ENCODE assay signal across 9 mouse cellular contexts in the genomic region with DNA sequence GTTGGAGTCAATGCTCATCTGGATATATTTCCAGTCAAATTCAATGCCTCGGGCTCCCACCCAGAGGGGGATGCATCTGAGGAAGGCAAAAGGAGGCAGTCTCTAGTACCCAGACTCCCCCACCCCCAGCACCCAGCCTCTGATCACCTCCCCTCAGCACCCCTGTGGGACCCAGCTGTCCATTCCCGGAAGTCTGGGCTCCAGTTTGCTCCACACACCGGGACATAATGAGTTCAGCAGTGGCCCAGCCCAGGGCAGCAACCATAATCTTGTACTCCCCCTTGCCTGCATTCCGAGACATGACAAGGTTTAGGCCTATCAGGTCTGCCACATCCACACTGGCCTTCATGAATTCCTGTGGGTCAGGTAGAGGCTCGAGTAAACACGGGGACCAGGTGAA. TPM values are rescaled to one million over a fixed set of nuclear protein-coding genes. Genes with fewer than 3 reads are reported as not detected.
DNase-seq lines count a peak whose midpoint lies in the region; ATAC-seq and TF ChIP-seq lines count a peak whose summit lies in the region.
"Had no signal": no experiment of that assay in that cellular context is flagged by ENCODE, and none has a peak within 500 bp of the region (broad histone marks: within the 10 kb centered on the region; RNA-seq: fewer than 3 reads in every experiment).

No protein-coding gene starts in this region.

- H3K36me3 ChIP-seq in heart, embryonic 12.5 days: peaks cover 42% of the 10 kb centered on the region
- H3K36me3 ChIP-seq in MEL (ENCODE audit: control insufficient read depth in 1 of 2, insufficient read depth in 2 of 2, low read length in 2 of 2): peaks cover 0 to 4% of the 10 kb centered on the region in 2 experiments; a peak in 2 of 4 replicates
- H3K36me3 ChIP-seq in hindbrain, embryonic 10.5 days: peaks cover 46% of the 10 kb centered on the region
- peaks cover 35% of the 10 kb centered on the region for H3K36me3 ChIP-seq in midbrain, embryonic 10.5 days

- no peak for ATAC-seq in heart, embryonic 12.5 days (ENCODE audit: insufficient number of reproducible peaks, low FRiP score)

- TF ChIP-seq POLR2A in MEL (IDR thresholded peaks at IDR 0.05; ENCODE audit: control insufficient read depth in 1 of 2, insufficient read depth in 1 of 2, low read depth in 1 of 2, low read length in 2 of 2, poor library complexity in 1 of 2): no peak

- peak overlapping the region; percentile 74 for H3K4me2 ChIP-seq in heart, embryonic 12.5 days

- H3K79me2 ChIP-seq in MEL (ENCODE audit: control insufficient read depth, insufficient read depth, low read length, poor library complexity): peaks cover 14% of the 10 kb centered on the region

- 81% methylated on average over 6 of the region's 6 CpGs for WGBS in heart, embryonic 12.5 days
- 90% methylated on average over 6 of the region's 6 CpGs for WGBS in hindbrain, embryonic 10.5 days
- WGBS in midbrain, embryonic 10.5 days: 86% methylated on average over 6 of the region's 6 CpGs

- no peak for TF ChIP-seq CTCF in MEL (IDR thresholded peaks at IDR 0.05 in 2 of 3, conservative IDR thresholded peaks at IDR 0.05 in 1 of 3; ENCODE audit: control insufficient read depth in 1 of 3, insufficient read depth in 1 of 3, low read depth in 2 of 3, low read length in 3 of 3, poor library complexity in 1 of 3, severe bottlenecking in 1 of 3)

- no peak for TF ChIP-seq EP300 in MEL (IDR thresholded peaks at IDR 0.05; ENCODE audit: low read depth in 1 of 2, low read length in 2 of 2)

- H3K4me3 ChIP-seq in heart, embryonic 12.5 days: peak overlapping the region; percentile 93
- peak overlapping the region; percentile 71 to 75 for H3K4me3 ChIP-seq in MEL (ENCODE audit: control insufficient read depth in 1 of 2, insufficient read depth in 1 of 2, low read depth in 2 of 2, low read length in 2 of 2)
- H3K4me3 ChIP-seq in hindbrain, embryonic 10.5 days: peak overlapping the region; percentile 73
- H3K4me3 ChIP-seq in midbrain, embryonic 10.5 days: peak overlapping the region; percentile 86

- H3K9ac ChIP-seq in heart, embryonic 12.5 days: peak overlapping the region; percentile 94
- H3K9ac ChIP-seq in MEL (ENCODE audit: control insufficient read depth, low read depth, low read length, poor library complexity, severe bottlenecking): peak overlapping the region; percentile 80

- no peak overlapping the region for H3K27ac ChIP-seq in heart, embryonic 12.5 days (ENCODE audit: poor library complexity, severe bottlenecking)
- H3K27ac ChIP-seq in MEL (ENCODE audit: control insufficient read depth, low read depth, low read length): no peak overlapping the region
- 0 out of 2 replicates have a peak overlapping the region, but pooled peaks have one; percentile 90 for H3K27ac ChIP-seq in hindbrain, embryonic 10.5 days
- no peak overlapping the region for H3K27ac ChIP-seq in midbrain, embryonic 10.5 days (replicated peaks)

- DNase-seq in heart, adult 8-10 months (ENCODE audit: low spot score): no peak
- no peak for DNase-seq in MEL (ENCODE audit: low read depth, low spot score)
- DNase-seq in hindbrain, embryonic 10.5 days (ENCODE audit: low spot score): no peak
- no peak for DNase-seq in midbrain, embryonic 10.5 days (ENCODE audit: low spot score)
- DNase-seq in layer of hippocampus, adult 18-20 months (ENCODE audit: low spot score in 2 of 2): no peak
- DNase-seq in adrenal gland, postnatal 4 days (ENCODE audit: low spot score in 2 of 2): no peak
- DNase-seq in left cerebral cortex, adult 9 months (ENCODE audit: low spot score in 2 of 2): no peak

- no peak for TF ChIP-seq RAD21 in MEL (IDR thresholded peaks at IDR 0.05; ENCODE audit: low read depth, low read length)

- H3K9me3 ChIP-seq in heart, embryonic 12.5 days (replicated peaks): no peaks in the 10 kb centered on the region
- no peaks in the 10 kb centered on the region for H3K9me3 ChIP-seq in MEL (replicated peaks; ENCODE audit: insufficient read depth, low read length)
- no peaks in the 10 kb centered on the region for H3K9me3 ChIP-seq in hindbrain, embryonic 10.5 days
- H3K9me3 ChIP-seq in midbrain, embryonic 10.5 days (replicated peaks): no peaks in the 10 kb centered on the region

- H3K4me1 ChIP-seq in heart, embryonic 12.5 days (replicated peaks): peaks cover 18% of the 10 kb centered on the region
- peaks cover 3 to 11% of the 10 kb centered on the region in 2 experiments; a peak in 3 of 4 replicates for H3K4me1 ChIP-seq in MEL (ENCODE audit: control insufficient read depth in 1 of 2, insufficient read depth in 2 of 2, low read length in 2 of 2)
- peaks cover 51% of the 10 kb centered on the region for H3K4me1 ChIP-seq in hindbrain, embryonic 10.5 days (replicated peaks)
- peaks cover 36% of the 10 kb centered on the region for H3K4me1 ChIP-seq in midbrain, embryonic 10.5 days

- H3K27me3 ChIP-seq in heart, embryonic 12.5 days (replicated peaks): 0 out of 2 replicates have a peak, but pooled peaks cover 6% of the 10 kb centered on the region
- no peaks in the 10 kb centered on the region for H3K27me3 ChIP-seq in MEL (ENCODE audit: control insufficient read depth in 1 of 2, insufficient read depth in 2 of 2, low read length in 2 of 2)
- H3K27me3 ChIP-seq in hindbrain, embryonic 10.5 days (ENCODE audit: insufficient read depth, poor library complexity, severe bottlenecking): no peaks in the 10 kb centered on the region
- no peaks in the 10 kb centered on the region for H3K27me3 ChIP-seq in midbrain, embryonic 10.5 days (ENCODE audit: low read depth, poor library complexity, severe bottlenecking)

TF ChIP-seq in MEL, 35 proteins besides CTCF, POLR2A, EP300 and RAD21 (continues in another document):
- TF ChIP-seq TAL1 (IDR thresholded peaks at IDR 0.05; ENCODE audit: low read length) (no peak), MAFK (IDR thresholded peaks at IDR 0.05; ENCODE audit: borderline replicate concordance, low read depth, low read length) (no peak), E2F4 (IDR thresholded peaks at IDR 0.05; ENCODE audit: borderline replicate concordance, low read depth, low read length) (no peak), RCOR1 (IDR thresholded peaks at IDR 0.05; ENCODE audit: low read depth, low read length) (no peak), USF1 (IDR thresholded peaks at IDR 0.05; ENCODE audit: low read depth, low read length) (no peak)

RNA-seq across cellular contexts. Expression of a gene that starts 1.1 kb away (rescaled TPM):
- polyA plus RNA-seq in heart, embryonic 12.5 days (2016; fragmentation: Nextera tagmentation; extraction: Ambion mirVana): 158 and 165 TPM in 2 replicates
- 100 to 1,000 TPM; 229 to 268 (median 258) TPM for total RNA-seq in heart, adult 8-10 months (2022)
- 218 and 266 TPM in 2 replicates for total RNA-seq in MEL (2012; rRNA removed)
- polyA plus RNA-seq in MEL (2012; ENCODE audit: insufficient read depth in 1 of 2, insufficient read length in 2 of 2, low read depth in 1 of 2, low replicate concordance in 2 of 2, missing spikeins in 1 of 2): 100 to 1,000 TPM; 307 to 324 TPM
- 163 and 170 TPM in 2 replicates for polyA plus RNA-seq in hindbrain, embryonic 10.5 days (2016; fragmentation: Nextera tagmentation; extraction: Ambion mirVana)
- 155 and 164 TPM in 2 replicates for polyA plus RNA-seq in midbrain, embryonic 10.5 days (2016; fragmentation: Nextera tagmentation; extraction: Ambion mirVana)
- total RNA-seq in layer of hippocampus, adult 18-20 months (2021): 100 to 1,000 TPM; 109 TPM
- total RNA-seq in adrenal gland, postnatal 4 days (2021): 100 to 1,000 TPM; 170 to 181 TPM

RNA-seq across cellular contexts. Expression of a gene that starts 15.3 kb away (rescaled TPM):
- not detected in 2 replicates for polyA plus RNA-seq in heart, embryonic 12.5 days (2016; fragmentation: Nextera tagmentation; extraction: Ambion mirVana)
- not detected for total RNA-seq in heart, adult 8-10 months (2022)
- not detected in 2 replicates for total RNA-seq in MEL (2012; rRNA removed)
- under 1 TPM in 1 of 2 experiments, not detected in 1; 0.49 TPM for polyA plus RNA-seq in MEL (2012; ENCODE audit: insufficient read depth in 1 of 2, insufficient read length in 2 of 2, low read depth in 1 of 2, low replicate concordance in 2 of 2, missing spikeins in 1 of 2)
- 0.26 and 0.69 TPM in 2 replicates for polyA plus RNA-seq in hindbrain, embryonic 10.5 days (2016; fragmentation: Nextera tagmentation; extraction: Ambion mirVana)
- polyA plus RNA-seq in midbrain, embryonic 10.5 days (2016; fragmentation: Nextera tagmentation; extraction: Ambion mirVana): 0.33 and 0.40 TPM in 2 replicates
- not detected for total RNA-seq in layer of hippocampus, adult 18-20 months (2021)
- not detected for total RNA-seq in adrenal gland, postnatal 4 days (2021)
- total RNA-seq: ES-E14 had no signal

RNA-seq across cellular contexts. Expression of a gene that starts 16.2 kb away (rescaled TPM):
- 0.78 and 0.98 TPM in 2 replicates for polyA plus RNA-seq in heart, embryonic 12.5 days (2016; fragmentation: Nextera tagmentation; extraction: Ambion mirVana)
- under 1 TPM in 3 of 4 experiments, not detected in 1; 0.09 to 0.28 (median 0.16) TPM for total RNA-seq in heart, adult 8-10 months (2022)
- 2.7 and 3.0 TPM in 2 replicates for total RNA-seq in MEL (2012; rRNA removed)
- polyA plus RNA-seq in MEL (2012; ENCODE audit: insufficient read depth in 1 of 2, insufficient read length in 2 of 2, low read depth in 1 of 2, low replicate concordance in 2 of 2, missing spikeins in 1 of 2): 1 to 10 TPM in 1 of 2 experiments, not detected in 1; 1.5 TPM
- 0.91 and 1.6 TPM in 2 replicates for polyA plus RNA-seq in hindbrain, embryonic 10.5 days (2016; fragmentation: Nextera tagmentation; extraction: Ambion mirVana)
- 0.89 and 1.1 TPM in 2 replicates for polyA plus RNA-seq in midbrain, embryonic 10.5 days (2016; fragmentation: Nextera tagmentation; extraction: Ambion mirVana)
- total RNA-seq in layer of hippocampus, adult 18-20 months (2021): under 1 TPM; 0.22 to 0.36 TPM
- total RNA-seq in adrenal gland, postnatal 4 days (2021): 1 to 10 TPM; 2.8 to 3.6 TPM

RNA-seq across cellular contexts. Expression of a gene that starts 23.1 kb away (rescaled TPM):
- 0.58 and 0.72 TPM in 2 replicates for polyA plus RNA-seq in heart, embryonic 12.5 days (2016; fragmentation: Nextera tagmentation; extraction: Ambion mirVana)
- total RNA-seq in heart, adult 8-10 months (2022): 1 to 10 TPM; 1.3 to 4.6 (median 3.0) TPM
- total RNA-seq in MEL (2012; rRNA removed): 1.2 TPM in 1 of 2 replicates, not detected in the other
- polyA plus RNA-seq in MEL (2012; ENCODE audit: insufficient read depth in 1 of 2, insufficient read length in 2 of 2, low read depth in 1 of 2, low replicate concordance in 2 of 2, missing spikeins in 1 of 2): under 1 TPM in 1 of 2 experiments, not detected in 1; 0.17 TPM
- polyA plus RNA-seq in hindbrain, embryonic 10.5 days (2016; fragmentation: Nextera tagmentation; extraction: Ambion mirVana): 0.72 and 0.93 TPM in 2 replicates
- 0.51 and 0.65 TPM in 2 replicates for polyA plus RNA-seq in midbrain, embryonic 10.5 days (2016; fragmentation: Nextera tagmentation; extraction: Ambion mirVana)
- 10 to 100 TPM in 1 of 2 experiments, 1 to 10 TPM in 1; 6.9 to 10.1 TPM for total RNA-seq in layer of hippocampus, adult 18-20 months (2021)
- total RNA-seq in adrenal gland, postnatal 4 days (2021): 10 to 100 TPM; 32.1 to 36.8 TPM

RNA-seq across cellular contexts. Expression of a gene that starts 29.5 kb away (rescaled TPM):
- polyA plus RNA-seq in heart, embryonic 12.5 days (2016; fragmentation: Nextera tagmentation; extraction: Ambion mirVana): 1.2 and 1.5 TPM in 2 replicates
- total RNA-seq in heart, adult 8-10 months (2022): under 1 TPM in 1 of 4 experiments, not detected in 3; 0.82 TPM
- 0.52 TPM in 1 of 2 replicates, not detected in the other for total RNA-seq in MEL (2012; rRNA removed)
- polyA plus RNA-seq in MEL (2012; ENCODE audit: insufficient read depth in 1 of 2, insufficient read length in 2 of 2, low read depth in 1 of 2, low replicate concordance in 2 of 2, missing spikeins in 1 of 2): 1 to 10 TPM in 1 of 2 experiments, not detected in 1; 1.2 TPM
- not detected in 2 replicates for polyA plus RNA-seq in hindbrain, embryonic 10.5 days (2016; fragmentation: Nextera tagmentation; extraction: Ambion mirVana)
- not detected in 2 replicates for polyA plus RNA-seq in midbrain, embryonic 10.5 days (2016; fragmentation: Nextera tagmentation; extraction: Ambion mirVana)
- not detected for total RNA-seq in layer of hippocampus, adult 18-20 months (2021)
- total RNA-seq in adrenal gland, postnatal 4 days (2021): 1 to 10 TPM; 3.8 to 5.2 TPM
